Mouse (Mus musculus): ENCODE data around the gene Clpb. TPM values are rescaled to one million over a fixed set of nuclear protein-coding genes. Genes with fewer than 3 reads are reported as not detected.

The Clpb gene
- polyA plus RNA-seq, 1 experiment: 16.8 TPM

DNA sequence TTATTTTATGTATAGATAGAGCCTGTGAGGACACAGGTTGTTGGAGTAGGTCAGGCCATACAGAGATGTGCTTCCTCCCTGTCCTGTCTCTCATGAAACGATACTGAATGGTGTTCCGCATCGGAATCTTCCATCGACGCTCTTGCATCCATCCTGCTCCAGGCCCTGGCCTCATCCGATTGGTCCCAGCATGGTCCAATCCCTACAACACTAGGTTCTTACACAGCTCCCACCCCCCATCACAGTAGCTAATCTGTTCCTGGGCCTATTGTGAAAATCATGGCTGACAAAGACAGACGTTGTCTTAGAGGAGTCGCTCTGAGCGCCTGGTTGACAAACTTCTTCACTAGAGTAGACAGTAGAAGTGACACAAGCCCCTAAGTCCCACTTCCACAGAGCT lies 13.7 kb upstream of the Clpb start:
- peaks cover 8% of the 10 kb centered on the region for H3K4me1 ChIP-seq (replicated peaks; ENCODE audit: control insufficient read depth, insufficient read depth, low read length)
- no peaks in the 10 kb centered on the region for H3K27me3 ChIP-seq (ENCODE audit: control insufficient read depth, insufficient read depth, low read length)
- H3K36me3 ChIP-seq (ENCODE audit: control insufficient read depth, insufficient read depth, low read length): no peaks in the 10 kb centered on the region
- WGBS: 96% methylated on average over 9 of the region's 9 CpGs
- no peak for DNase-seq
- H3K4me3 ChIP-seq (ENCODE audit: control insufficient read depth, insufficient read depth, low read length): no peak overlapping the region
- TF ChIP-seq POLR2A (IDR thresholded peaks at IDR 0.05; ENCODE audit: control insufficient read depth, extremely low read depth, insufficient read depth, low read length, poor library complexity) (no peak), CTCF (IDR thresholded peaks at IDR 0.05; ENCODE audit: borderline replicate concordance, control insufficient read depth, extremely low read depth, insufficient read depth, low read length, poor library complexity) (no peak)
- H3K27ac ChIP-seq (ENCODE audit: control insufficient read depth, insufficient read depth, low read length): no peak overlapping the region

DNA sequence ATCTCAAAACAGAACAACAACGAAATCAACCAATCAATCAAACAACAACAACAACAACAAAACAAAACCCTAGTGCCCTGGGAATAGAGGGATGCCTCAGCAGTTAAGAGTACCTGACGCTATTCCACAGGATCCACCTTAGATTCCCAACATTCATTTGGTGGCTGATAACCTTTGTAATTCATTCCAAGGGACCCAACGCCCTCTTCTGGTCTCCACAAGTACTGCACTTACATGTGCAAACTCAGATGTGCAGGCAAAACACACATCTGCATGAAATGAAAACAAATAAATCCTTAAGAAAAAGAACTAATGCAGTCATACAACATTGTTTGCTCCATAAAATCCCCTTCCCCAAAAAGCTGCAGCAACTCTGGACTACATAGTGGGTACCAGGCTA lies 12.9 kb upstream of the Clpb start:
- peak; percentile 33 for DNase-seq
- TF ChIP-seq CTCF (IDR thresholded peaks at IDR 0.05; ENCODE audit: borderline replicate concordance, control insufficient read depth, extremely low read depth, insufficient read depth, low read length, poor library complexity): no peak
- no peak for TF ChIP-seq POLR2A (IDR thresholded peaks at IDR 0.05; ENCODE audit: control insufficient read depth, extremely low read depth, insufficient read depth, low read length, poor library complexity)
- H3K36me3 ChIP-seq (ENCODE audit: control insufficient read depth, insufficient read depth, low read length): no peaks in the 10 kb centered on the region

DNA sequence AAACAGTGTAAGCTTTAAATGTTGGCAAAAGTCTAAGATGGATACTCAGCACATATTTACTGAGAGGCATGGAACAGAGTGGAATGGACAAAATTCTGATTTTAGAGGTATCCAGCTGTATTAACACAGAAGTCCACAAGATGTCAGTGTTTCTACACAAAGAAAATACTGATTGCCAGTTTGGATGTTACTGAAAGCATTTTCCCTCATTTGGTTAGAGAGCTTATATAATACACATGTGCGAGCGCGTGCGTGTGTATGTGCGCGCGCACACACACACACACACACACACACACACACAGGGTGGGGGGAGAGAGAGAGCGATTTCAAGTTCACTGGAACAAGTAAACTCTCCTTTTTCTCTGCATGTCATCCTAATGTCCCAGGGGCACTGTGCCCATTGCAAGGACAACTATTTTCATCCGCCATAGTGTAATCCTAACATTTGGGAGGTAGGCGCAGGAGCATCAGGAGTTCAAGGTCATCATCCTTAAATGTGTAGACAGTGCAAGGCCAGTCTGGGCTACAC lies 9.7 kb upstream of the Clpb start:
- Histone ChIP-seq H3K36me3 (ENCODE audit: control insufficient read depth, insufficient read depth, low read length) (no peaks in the 10 kb centered on the region), H3K4me1 (replicated peaks; ENCODE audit: control insufficient read depth, insufficient read depth, low read length) (no peaks in the 10 kb centered on the region; the same call in 1 of the 2 replicates), H3K27ac (ENCODE audit: control insufficient read depth, insufficient read depth, low read length) (no peak overlapping the region), H3K27me3 (ENCODE audit: control insufficient read depth, insufficient read depth, low read length) (no peaks in the 10 kb centered on the region), H3K4me3 (ENCODE audit: control insufficient read depth, insufficient read depth, low read length) (no peak overlapping the region)
- WGBS: 20% methylated on average over 10 of the region's 10 CpGs
- TF ChIP-seq CTCF (IDR thresholded peaks at IDR 0.05; ENCODE audit: borderline replicate concordance, control insufficient read depth, extremely low read depth, insufficient read depth, low read length, poor library complexity) (no peak), POLR2A (IDR thresholded peaks at IDR 0.05; ENCODE audit: control insufficient read depth, extremely low read depth, insufficient read depth, low read length, poor library complexity) (no peak)
- no peak for DNase-seq

More for the DNA sequence above, 12.9 kb upstream of the Clpb start:
- WGBS: 58% methylated on average over 3 of the region's 3 CpGs
- Histone ChIP-seq H3K4me3 (ENCODE audit: control insufficient read depth, insufficient read depth, low read length) (no peak overlapping the region), H3K27ac (ENCODE audit: control insufficient read depth, insufficient read depth, low read length) (no peak overlapping the region), H3K27me3 (ENCODE audit: control insufficient read depth, insufficient read depth, low read length) (no peaks in the 10 kb centered on the region), H3K4me1 (replicated peaks; ENCODE audit: control insufficient read depth, insufficient read depth, low read length) (peaks cover 8% of the 10 kb centered on the region)

DNA sequence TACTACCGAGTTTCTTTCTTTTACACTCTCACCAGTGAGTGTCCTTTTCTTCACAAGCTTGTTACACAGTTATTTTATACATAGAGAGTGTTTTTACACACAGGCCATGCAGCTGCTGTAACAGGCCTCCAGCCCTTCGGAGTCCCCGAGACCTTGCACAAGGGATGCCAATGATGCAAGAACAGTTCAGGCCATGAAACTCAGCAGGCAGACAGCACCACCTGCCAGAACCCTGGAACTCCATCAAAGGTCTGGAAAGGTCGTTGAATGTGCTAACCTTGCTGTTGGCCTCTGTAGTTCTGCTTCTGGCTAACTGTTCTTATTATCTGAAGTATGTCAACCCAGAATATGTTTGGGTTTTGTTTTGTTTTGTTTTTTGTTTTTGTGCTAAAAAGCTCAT lies 8.5 kb upstream of the Clpb start:
- TF ChIP-seq POLR2A (IDR thresholded peaks at IDR 0.05; ENCODE audit: control insufficient read depth, extremely low read depth, insufficient read depth, low read length, poor library complexity): no peak
- TF ChIP-seq CTCF (IDR thresholded peaks at IDR 0.05; ENCODE audit: borderline replicate concordance, control insufficient read depth, extremely low read depth, insufficient read depth, low read length, poor library complexity): no peak
- H3K36me3 ChIP-seq (ENCODE audit: control insufficient read depth, insufficient read depth, low read length): no peaks in the 10 kb centered on the region

DNA sequence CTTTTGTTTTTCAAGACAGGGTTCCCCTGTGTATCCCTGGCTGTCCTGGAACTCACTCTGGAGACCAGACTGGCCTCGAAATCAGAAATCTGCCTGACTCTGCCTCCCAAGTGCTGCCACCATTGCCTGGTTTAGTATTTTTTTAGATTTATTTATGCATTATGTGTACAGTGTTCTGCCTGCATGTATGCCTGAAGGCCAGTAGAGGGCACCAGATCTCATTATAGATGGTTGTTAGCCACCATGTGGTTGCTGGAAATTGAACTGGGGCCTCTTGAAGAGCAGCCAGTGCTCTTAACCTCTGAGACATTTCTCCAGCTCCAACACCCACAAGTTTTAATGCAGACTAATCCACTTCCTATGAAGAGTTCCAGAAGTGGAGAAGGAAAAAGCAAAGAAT lies 1.4 kb upstream of the Clpb start:
- no peaks in the 10 kb centered on the region for H3K27me3 ChIP-seq (ENCODE audit: control insufficient read depth, insufficient read depth, low read length)
- TF ChIP-seq CTCF (IDR thresholded peaks at IDR 0.05; ENCODE audit: borderline replicate concordance, control insufficient read depth, extremely low read depth, insufficient read depth, low read length, poor library complexity) (no peak), POLR2A (IDR thresholded peaks at IDR 0.05; ENCODE audit: control insufficient read depth, extremely low read depth, insufficient read depth, low read length, poor library complexity) (no peak)
- no peak overlapping the region for H3K27ac ChIP-seq (ENCODE audit: control insufficient read depth, insufficient read depth, low read length)
- no peak for DNase-seq
- no peak overlapping the region for H3K4me3 ChIP-seq (ENCODE audit: control insufficient read depth, insufficient read depth, low read length)
- H3K4me1 ChIP-seq (replicated peaks; ENCODE audit: control insufficient read depth, insufficient read depth, low read length): peaks cover 5% of the 10 kb centered on the region
- WGBS: 98% methylated on average over 1 of the region's 1 CpGs
- no peaks in the 10 kb centered on the region for H3K36me3 ChIP-seq (ENCODE audit: control insufficient read depth, insufficient read depth, low read length)

More for the DNA sequence above, 8.5 kb upstream of the Clpb start:
- 84% methylated on average over 4 of the region's 4 CpGs for WGBS
- no peak overlapping the region for H3K27ac ChIP-seq (ENCODE audit: control insufficient read depth, insufficient read depth, low read length)
- H3K4me3 ChIP-seq (ENCODE audit: control insufficient read depth, insufficient read depth, low read length): no peak overlapping the region
- no peak for DNase-seq
- no peaks in the 10 kb centered on the region; the same call in 1 of the 2 replicates for H3K4me1 ChIP-seq (replicated peaks; ENCODE audit: control insufficient read depth, insufficient read depth, low read length)
- no peaks in the 10 kb centered on the region for H3K27me3 ChIP-seq (ENCODE audit: control insufficient read depth, insufficient read depth, low read length)

DNA sequence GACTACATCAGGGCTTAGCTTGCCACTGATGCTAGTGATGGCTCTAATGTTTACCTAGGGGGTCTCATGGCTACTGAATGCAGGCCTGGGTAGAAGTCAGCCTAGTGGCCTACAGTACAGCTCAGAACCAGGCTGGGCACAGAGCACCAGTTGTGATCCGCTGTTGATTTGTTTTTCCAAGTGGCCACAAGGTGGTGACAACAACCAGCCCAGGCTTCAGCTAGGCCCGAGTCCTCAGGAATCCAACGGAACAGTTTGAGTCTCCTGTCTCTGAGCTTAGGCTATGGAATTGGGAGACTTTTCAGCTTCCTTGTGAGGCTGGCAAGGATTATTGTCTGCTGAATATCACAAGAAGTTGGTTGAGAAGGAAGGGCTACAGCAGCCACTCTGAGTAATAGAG lies 3.1 kb downstream of the Clpb start:
- Histone ChIP-seq H3K27me3 (ENCODE audit: control insufficient read depth, insufficient read depth, low read length) (no peaks in the 10 kb centered on the region), H3K4me1 (replicated peaks; ENCODE audit: control insufficient read depth, insufficient read depth, low read length) (peaks cover 5% of the 10 kb centered on the region), H3K36me3 (ENCODE audit: control insufficient read depth, insufficient read depth, low read length) (no peaks in the 10 kb centered on the region), H3K27ac (ENCODE audit: control insufficient read depth, insufficient read depth, low read length) (no peak overlapping the region), H3K4me3 (ENCODE audit: control insufficient read depth, insufficient read depth, low read length) (no peak overlapping the region)
- no peak for TF ChIP-seq CTCF (IDR thresholded peaks at IDR 0.05; ENCODE audit: borderline replicate concordance, control insufficient read depth, extremely low read depth, insufficient read depth, low read length, poor library complexity)
- TF ChIP-seq POLR2A (IDR thresholded peaks at IDR 0.05; ENCODE audit: control insufficient read depth, extremely low read depth, insufficient read depth, low read length, poor library complexity): no peak
- 73% methylated on average over 3 of the region's 3 CpGs for WGBS
- no peak for DNase-seq
